Mouse (Mus musculus): ENCODE measurements at regions not wholly inside any gene's neighbourhood (a gene's known extent, or its start where the extent isn't known, plus 50 kb on each side); places are given as distances from the start of the nearest gene placed in this dataset.

GRCm38 (mm10) chr6:31129170-31129569 lies 170.3 kb upstream of the Klf14 start:
- TF ChIP-seq CTCF (conservative IDR thresholded peaks at IDR 0.05; ENCODE audit: insufficient read depth, insufficient read length, low read depth, low read length) (no peak), POLR2A (IDR thresholded peaks at IDR 0.05; ENCODE audit: low read depth, low read length) (no peak)

Measured in kidney, adult 2 months (tissue).